Mouse (Mus musculus): ENCODE measurements at regions not wholly inside any gene's neighbourhood (a gene's known extent, or its start where the extent isn't known, plus 50 kb on each side); places are given as distances from the start of the nearest gene placed in this dataset.
A peak's percentile ranks its signal among the peaks of the same experiment; 100 is the strongest.

DNA sequence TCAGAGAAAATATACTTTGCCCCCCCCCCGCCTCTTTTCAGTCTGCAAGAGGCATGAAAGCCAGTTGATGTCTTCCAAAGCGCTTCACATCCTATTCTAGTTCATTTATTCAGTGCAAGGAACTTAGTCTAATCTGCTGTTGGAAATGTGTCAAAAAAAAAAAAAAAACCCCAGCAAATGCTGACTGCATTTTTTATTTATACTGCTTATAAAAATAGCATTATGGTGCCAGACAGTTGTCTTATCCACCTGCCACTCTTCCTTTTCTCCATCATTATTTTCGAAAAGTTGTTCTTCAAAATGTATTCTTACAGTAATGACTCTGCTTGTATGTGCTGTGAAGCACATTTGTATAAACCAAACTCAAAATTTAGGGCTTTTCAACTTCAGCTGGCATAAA, 917.3 kb downstream of the Brinp3 start:
- no peak for DNase-seq

- peak; percentile 61 for DNase-seq
Measured at GRCm38 (mm10) chr1:147440402-147440801, 945.8 kb downstream of the Brinp3 start.

GRCm38 (mm10) chr1:147446601-147447000, 952.0 kb downstream of the Brinp3 start:
- no peak for DNase-seq
